Mouse (Mus musculus): ENCODE results near the gene Sprr2d.

GRCm38 (mm10) chr3:92385385-92385784 lies 46.4 kb downstream of the Sprr2d start, which contains the start of gene Sprr2h:
- TF ChIP-seq POLR2A (IDR thresholded peaks at IDR 0.05; ENCODE audit: low read depth, low read length) (no peak), CTCF (IDR thresholded peaks at IDR 0.05; ENCODE audit: borderline replicate concordance, insufficient read depth, low read length) (no peak)
